Mouse (Mus musculus): Measurements from ENCODE around the gene Cracr2a.
A peak's percentile ranks its signal among the peaks of the same experiment; 100 is the strongest.

Cracr2a gene

DNA sequence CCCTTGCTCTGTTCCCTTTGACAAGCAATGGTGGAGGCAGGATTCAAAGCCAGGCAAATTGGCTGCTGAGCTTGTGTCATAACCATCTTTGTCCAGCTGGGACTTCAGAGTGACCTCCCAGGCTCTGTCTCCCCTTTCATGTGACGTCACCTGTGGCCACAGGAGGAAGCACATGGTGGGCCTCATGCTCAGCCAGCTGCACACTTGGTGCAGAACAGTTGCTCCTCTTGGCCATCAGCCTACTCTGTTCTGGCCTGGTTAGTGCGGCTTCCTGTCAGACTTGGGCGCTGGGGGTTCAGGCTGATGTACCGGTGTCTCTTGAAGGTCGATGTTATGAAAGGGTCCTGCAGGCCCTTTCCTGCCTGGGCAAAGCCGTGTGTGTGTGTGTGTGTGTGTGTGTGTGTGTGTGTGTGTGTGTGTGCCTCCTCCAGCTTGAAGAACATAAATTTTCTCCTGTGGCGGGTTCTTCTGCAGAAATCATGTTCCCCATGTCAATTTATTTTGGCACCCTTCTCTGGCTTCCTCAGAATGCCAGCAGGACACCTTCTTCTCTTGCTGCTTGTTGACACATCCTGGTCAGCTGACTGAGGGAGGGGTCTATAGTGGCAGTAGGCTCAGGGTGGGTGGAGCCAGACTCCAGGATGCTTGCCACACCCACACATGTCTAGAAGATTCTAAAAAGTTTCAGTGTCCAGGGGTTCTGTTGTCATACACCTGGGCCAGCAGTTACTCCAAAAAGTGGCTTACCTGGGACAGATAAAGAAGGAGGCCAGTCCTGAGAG, 5.0 kb downstream of the Cracr2a start:
- DNase-seq (ENCODE audit: low spot score in 2 of 2), result peak in 1 of 2 experiments; percentile 50

DNA sequence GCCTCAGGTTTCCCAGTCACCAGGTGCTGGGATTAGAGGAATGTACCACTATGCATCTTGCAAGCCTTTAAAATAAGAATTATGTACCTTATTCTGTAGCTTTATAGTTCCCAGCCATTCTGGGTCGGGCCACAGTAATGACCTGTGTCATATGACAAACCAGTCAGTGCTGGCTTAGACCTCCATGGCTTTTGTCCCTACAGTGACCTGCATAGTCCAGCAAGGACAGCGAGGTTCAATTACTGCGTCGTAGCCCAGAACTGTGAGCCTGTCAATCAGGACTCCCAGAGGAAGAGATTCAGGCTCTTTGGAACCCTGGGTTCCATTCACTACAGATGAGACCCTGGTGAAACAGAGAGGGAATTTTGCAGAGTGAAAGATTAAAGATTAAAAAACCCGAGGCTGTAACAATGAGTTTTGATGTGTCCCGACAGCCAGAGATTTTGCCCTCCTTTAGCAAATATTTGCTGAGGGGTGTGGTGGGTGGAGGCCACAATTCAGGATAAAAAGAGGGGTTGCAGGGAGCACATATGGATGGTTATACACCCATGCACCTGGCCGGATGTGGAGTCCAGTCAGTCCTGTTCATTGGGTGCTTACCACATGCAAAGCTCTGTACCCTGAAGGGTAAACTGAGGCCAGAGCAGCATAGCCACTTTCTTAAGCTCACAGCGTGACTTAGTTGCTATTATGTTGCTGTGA, 10.9 kb downstream of the Cracr2a start:
- DNase-seq (ENCODE audit: low spot score in 2 of 2), result no peak

DNA sequence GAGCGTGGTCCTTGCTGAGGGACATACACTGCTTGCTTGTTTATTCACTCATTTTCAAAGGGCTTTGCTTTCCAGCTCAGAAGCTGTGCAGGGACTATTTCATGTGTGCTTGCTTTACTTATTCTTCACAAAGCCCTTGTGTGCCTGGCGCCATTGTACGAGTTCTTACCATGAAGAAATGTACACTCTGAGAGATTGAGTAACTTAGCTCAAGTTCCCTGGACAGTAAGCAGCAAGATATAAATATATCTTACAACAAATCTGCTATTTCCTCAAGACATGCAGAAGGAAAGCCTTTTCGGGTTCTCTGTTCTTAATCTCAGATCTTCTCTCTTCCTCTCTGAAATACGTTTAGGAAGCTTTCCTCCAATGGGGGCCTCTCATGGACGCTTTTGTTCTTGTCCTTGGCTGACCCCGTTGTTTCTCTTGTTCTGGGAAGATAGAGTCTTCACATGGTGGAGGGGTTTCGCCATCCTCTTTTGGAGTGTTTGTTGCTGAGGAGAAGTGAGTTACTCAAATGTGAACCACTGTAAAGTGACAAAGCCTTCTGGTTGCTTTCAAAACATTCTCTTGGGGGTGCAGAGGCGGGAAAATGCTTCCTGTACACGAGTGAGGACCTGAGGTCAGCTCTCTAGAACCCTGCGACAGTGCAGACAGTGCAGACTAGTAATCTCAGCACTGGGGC, 12.8 kb downstream of the Cracr2a start:
- no peak for DNase-seq (ENCODE audit: low spot score in 2 of 2)

DNA sequence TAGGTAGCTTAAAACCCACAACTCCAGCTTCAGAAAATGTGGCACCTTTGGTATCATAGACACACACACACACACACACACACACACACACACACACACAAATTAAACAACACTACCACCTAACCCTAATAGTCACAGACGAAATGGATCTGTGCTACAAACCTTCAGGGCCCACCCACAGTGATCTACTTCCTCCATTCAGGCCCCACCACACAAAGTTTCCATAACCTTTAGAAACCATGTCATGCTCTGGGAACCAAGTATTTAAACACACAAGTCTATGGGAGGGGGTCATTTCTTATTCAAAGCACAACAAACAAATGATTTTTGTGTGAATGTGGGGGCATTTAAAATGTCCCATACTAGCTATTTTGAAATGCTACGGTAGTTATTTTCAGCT, 14.1 kb downstream of the Cracr2a start:
- no peak for DNase-seq (ENCODE audit: low spot score in 2 of 2)

DNA sequence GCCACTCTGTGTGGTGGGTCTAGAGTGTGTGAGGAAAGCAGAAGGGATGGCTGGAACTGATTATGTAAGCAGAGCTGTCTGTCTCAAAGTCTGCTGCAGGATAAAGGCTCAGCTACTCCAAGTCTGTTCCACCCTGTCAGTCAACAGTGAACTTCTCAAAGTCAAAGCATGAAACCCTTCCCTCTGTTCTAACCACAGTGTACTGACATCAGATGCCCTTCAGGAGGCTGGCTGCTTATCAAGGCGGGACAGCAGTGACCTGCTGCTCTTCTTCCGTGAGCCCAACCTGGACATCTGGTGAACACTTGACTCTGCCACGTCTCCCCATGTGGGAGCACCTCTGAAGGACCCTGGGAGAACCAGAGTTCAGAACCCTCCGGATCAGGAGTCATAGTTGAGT, 16.6 kb downstream of the Cracr2a start:
- DNase-seq (ENCODE audit: low spot score in 2 of 2), result peak in 1 of 2 experiments; percentile 33

DNA sequence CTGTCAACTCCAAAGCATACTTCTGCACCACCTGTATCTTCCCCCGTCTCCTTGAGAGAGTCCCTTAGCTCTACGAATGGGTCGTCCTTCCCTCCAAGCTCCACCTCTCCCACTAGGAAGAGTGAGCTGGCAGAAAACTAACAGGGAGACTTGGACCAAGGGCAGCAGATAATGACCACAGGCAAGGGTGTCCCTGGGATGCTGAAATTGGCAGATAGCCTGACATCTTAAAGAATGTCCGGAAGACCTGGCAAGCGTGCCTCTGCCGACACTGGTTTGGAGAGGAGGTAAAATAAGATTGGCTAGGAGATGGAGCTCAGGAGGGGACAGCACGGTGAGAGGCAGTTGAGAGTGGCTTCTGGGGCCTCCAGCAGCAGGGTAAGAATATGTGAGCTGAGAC, 17.2 kb downstream of the Cracr2a start:
- no peak for DNase-seq (ENCODE audit: low spot score in 2 of 2)

DNA sequence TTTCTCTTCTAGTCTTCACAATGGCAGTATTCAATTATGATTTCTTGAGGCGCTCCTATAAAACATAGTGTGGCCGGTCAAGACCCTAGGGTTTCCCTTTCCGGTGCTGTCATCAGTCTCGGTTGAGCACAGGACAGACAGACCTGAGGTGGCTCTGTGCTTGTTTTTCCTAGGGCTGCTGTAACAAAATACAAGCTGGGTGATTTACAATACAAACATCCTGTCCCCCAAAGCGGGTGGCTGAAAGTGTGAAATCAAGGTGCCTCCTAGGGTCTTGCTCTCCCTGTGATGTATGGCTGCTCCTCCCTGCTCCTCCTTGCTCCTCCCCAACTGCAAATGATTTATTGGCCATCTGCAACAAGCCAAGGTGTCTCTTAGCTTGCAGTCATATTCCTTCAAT, 17.7 kb downstream of the Cracr2a start:
- DNase-seq (ENCODE audit: low spot score in 2 of 2), result no peak

DNA sequence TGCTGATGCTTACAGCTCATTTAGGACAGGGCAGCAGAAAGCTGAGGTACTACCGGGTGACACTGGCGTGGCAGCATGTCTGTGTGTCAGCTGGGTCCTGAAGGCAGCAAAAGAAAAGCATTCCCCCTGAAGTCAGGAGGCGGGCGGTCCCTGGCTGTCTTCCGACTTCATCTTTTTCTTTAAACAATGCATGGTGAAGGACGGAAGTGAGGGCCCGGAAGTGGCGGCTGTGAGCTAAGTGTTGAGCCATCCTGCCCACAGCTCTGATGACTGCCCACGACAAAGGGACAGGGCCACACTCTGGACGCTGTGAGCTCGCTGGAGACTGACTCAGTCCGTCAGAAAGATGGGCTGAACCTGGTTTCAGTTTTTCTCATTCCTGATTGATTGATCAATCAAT, 20.8 kb downstream of the Cracr2a start:
- DNase-seq (ENCODE audit: low spot score in 2 of 2), result peak; percentile 34 to 54

DNA sequence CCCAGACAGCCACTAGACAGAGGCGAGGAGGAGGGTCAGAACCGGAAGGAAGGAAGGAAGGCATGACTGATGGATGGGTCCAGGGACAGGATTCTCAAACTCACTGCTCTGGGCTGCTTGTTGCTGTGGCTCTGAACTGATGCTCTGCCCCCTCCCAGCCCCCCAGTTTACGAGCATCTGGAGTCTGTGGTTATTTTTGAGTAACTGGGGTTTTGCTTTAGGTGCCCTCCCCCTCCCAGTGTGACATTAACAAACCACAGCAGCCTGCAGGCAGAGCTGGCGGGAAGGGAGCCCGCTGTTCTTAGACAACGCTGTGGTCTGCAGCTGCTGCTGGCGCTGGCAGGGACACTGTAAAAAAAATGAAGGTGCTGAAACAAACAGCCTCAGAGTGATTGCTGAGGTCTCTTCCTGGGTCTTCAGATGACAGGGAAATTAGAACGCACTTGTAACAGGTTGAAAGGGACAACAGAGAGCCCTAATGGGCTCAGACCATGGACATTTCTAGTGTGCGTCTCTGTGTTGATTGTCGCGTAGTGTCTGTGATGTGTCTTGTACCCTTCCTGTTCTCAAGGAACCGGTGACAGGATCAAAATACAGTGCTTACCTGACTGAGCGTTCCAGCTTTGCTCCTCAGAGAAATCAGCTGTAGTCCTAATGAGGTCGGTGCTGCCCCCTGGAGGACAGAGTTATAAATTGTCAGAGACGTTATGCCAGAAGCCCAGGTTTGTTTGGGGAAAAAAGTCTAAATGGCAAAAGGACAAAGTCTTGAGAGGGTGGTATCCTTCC, 21.4 kb downstream of the Cracr2a start:
- peak; percentile 82 to 92 for DNase-seq (ENCODE audit: low spot score in 2 of 2)

DNA sequence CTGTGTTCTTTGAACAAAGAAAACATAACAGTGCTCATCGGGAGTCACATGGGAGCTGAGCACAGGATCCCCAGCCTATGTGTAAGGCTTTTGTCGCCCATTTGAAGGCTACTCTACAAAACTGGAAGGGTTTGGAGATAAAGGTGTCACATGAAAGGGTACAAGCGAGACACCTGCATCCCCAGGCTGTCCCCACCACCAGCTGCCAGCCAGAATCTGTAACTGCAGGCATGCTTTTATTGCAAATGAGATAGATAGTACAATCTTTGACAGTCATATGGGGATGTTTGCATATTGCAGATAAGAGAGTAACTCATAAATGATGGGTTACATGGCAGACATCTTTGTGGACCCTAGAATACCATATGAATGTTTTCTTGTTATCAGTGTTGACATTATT, 30.3 kb downstream of the Cracr2a start:
- DNase-seq (ENCODE audit: low spot score in 2 of 2), result no peak

DNA sequence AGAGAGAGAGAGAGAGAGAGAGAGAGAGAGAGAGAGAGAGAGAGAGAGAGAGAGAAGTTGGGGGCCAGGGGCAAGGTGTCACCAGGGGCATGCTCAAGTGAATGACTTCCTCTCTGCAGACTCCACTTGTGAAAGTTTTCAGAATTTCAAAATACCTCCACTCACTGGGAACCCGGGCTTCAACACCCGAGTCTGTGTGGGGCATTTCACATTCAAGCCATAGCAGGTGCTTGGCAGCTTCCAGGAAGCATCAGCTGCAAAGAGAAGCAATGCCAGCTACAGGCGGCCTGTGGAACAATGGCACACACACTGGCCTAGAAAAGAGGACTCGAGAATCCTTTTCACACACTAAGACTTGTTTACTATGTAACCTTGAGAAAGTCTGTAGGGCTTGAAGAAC, 32.3 kb downstream of the Cracr2a start:
- no peak for DNase-seq (ENCODE audit: low spot score in 2 of 2)

DNA sequence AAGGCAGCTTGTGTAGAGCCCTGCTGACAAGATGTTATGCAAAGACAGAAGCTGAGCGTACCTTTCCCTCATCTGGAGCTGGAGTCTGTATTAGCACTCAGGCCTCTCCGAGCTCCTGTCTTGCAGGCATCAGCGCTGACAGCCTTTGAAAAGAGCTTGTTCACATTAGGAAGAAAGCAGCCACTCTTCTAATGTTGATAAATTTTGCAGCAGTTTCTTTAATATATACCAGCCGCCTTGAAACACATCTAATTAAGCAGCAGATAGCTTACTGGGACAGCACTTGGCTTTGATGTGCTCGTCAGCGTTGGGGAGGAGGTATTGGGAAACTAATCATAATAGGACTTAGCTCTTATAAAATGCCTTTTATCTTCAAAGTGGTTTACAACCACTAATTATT, 38.1 kb downstream of the Cracr2a start:
- no peak for DNase-seq (ENCODE audit: low spot score in 2 of 2)

DNA sequence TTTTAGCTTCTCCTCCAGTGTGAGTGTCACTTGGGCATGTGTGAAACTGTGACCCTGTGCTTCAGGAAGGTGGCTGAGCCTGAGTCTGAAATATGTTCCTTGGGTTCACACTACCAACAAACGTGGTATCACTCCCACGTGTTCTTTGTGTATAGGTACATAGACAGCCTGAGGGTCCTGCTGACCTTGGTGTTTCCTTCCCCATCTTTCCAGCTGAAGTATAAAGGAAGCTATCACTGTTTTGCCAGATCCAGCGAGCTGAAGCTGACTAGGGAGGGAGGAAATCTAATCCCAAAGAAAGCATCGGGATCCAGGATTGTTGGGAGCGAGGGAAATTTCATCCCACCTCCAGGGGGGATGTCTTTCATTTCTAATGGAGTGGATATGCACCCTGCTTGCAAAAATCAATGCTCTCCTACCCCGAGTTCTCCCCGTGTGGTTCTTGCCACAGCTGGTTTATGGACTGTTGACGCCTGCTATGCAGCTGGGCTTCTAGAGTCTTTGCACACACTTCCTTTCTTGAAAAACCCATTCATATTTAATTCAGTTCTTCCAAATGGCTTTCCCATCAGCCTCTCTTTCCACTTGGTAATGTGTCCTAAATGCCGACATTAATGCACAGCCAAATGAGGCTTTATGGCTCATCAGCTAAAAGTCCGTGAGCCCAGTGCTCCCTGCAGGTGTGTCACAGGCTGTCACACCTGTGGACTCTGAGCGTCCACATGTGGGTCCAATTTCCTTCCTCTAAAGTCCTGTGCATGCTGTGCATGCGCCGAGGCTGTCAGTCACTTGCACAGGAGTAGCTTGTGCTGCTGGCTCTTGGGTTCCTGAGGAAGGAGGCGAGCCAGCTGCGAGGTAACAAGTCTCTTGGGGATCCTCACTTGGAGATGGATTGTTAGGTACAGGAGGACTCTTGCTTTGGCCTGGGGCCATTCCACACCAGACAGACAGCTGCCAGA, 44.2 kb downstream of the Cracr2a start:
- DNase-seq (ENCODE audit: low spot score in 2 of 2), result no peak

DNA sequence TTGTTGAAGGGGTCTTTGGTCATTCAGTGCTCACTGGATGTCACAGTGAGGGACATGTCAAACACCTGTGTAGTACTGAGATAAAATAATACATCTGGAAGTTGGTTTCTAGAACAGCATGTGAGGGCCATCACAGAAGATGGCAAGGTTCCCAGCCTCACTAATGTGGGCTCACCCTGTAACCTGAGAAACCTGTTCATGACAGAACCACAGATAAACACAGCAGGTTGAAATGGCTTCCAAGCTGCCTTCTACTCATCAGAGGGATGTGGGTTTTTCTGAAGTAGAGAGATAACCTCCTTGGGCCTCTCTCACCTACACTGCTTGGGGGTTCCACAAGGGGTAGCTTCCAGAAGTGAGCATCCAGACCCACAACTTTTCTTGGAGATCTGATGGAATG, 48.5 kb downstream of the Cracr2a start:
- no peak for DNase-seq (ENCODE audit: low spot score in 2 of 2)

DNA sequence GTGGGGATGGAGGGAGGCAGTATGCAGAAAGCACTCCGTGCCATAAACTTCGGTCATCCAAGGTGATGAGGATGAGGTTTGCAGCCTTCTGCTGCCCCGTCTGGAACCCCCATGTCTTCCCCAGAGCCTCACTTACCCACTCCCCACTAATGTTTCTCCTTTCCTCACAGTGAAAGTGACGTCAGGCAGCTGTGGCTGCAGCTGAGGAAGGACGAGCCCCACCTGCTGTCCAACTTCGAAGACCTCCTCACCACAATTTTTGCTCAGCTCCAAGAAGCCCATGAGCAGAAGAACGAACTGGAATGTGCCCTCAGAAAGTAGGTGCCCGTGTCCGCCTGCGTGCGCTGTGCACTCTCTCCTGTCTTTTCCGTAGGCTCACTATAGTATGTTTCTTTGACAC, 50.1 kb downstream of the Cracr2a start:
- no peak for DNase-seq (ENCODE audit: low spot score in 2 of 2)

DNA sequence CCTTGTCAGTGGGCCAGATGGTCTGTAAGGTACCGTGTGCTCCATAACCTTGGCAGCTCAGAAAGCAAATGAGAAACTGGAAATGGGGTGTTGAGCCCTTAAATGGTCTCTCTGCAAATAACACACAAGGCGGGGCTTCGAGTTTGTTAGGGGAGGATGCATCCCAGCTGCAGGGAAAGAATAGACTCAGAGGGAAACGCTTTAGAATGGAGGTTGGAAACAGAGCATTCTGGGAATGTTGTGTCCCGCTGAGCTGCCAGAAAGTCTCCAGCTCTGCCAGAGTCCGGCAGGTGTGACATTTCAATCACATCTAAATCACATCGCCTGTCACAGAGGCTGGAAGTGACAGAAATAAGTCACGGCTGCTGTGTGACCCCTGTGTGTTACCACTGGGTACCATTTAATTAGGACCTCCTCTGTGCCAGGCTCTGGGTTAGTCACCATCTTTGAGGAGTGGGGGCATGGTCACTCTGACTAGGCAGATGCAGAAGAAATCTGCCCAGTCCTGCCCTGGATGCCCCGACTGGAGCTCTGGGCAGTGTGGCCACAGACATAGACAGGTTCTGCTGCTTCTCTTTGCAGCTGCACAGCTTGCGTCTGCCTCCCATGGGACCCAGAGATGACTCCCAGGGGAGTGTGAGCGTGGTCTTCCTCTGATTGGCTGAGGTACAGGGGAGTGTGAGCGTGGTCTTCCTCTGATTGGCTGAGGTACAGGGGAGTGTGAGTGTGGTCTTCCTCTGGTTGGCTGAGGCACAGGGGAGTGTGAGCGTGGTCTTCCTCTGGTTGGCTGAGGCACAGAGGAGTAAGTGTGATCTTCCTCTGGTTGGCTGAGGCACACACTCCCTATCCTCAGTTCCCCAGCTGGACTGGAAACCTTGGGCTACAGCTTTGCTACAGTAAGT, 53.2 kb downstream of the Cracr2a start:
- peak in 1 of 2 experiments; percentile 66 for DNase-seq (ENCODE audit: low spot score in 2 of 2)

DNA sequence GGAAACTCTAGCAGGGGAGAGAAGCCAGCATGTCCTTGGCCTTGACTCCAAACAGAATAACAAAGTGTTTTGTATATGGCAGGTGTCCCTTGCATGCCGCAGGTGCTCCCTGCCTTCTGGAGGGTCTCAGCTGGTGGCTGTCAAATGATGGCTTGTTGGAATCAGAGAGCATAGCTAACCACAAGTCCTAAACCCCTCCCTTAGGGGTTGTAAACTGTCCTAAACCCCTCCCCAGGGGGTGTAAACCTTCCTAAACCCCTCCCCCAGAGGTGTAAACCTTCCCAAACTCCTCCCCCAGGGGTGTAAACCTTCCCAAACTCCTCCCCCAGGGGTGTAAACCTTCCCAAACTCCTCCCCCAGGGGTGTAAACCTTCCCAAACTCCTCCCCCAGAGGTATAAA, 55.5 kb downstream of the Cracr2a start:
- no peak for DNase-seq (ENCODE audit: low spot score in 2 of 2)

DNA sequence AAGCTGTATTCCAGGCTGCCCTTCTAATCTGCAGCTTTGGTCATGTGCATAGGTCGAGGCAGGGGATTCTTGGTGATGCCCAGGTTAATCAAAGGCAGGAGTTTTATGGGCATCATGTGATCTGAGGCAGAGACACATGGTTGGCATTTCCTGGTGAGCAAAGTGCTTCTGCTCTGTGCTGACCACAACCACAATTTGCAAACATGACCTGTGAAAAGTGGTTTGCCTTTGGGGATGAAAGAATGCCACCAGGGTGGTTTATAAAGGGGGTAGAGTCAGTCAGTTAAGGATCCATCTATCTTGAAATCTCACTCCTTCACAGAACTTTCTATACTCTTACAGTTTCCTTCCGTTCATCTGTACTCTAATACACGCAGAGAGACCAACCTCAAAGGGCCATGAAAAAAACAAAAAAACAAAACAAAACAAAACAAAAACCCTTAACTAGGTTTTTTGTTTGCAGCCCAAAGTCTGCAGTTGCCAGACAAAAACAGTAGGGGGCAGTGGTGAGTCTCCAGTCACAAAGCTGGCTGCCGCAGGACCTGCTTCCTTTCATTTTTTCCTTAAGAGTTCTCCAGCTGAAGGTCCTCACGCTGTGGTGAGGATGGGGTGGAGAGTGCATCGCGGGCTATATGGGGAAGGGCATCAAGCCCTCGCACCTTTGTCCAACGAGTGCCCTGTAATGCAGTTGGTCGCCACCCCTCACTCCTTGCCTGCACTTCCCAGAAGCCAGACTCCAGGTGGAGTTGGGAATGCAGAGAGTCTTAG, 56.3 kb downstream of the Cracr2a start:
- peak in 1 of 2 experiments; percentile 33 for DNase-seq (ENCODE audit: low spot score in 2 of 2)

DNA sequence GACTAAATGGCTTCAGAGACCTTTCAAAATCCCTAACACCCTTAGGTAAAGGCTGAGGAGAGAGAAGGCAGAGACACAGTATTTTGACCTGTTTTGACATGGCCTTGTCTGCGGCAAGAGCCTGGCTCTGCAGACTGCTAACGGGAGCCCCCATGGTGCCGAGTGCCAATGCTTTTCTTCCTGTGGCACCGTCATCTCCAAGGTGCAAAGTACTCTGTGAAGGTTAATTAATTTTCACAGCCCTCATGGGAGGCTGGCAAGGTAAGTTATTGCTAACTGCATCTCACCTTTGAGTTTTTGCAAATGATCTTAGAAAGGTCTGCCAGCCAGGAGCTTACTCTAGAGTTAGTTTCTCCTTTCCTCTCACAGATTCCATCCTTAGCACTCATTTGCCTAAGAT, 57.5 kb downstream of the Cracr2a start:
- no peak for DNase-seq (ENCODE audit: low spot score in 2 of 2)
